Mouse (Mus musculus): ENCODE results near the gene Tshz2.
"Not testable (repeated sequence)": the region's sequence is repeated elsewhere in the genome, so short reads cannot be mapped to it uniquely, and the experiment has no call there.

The Tshz2 gene

GRCm38 (mm10) chr2:169812055-169812454, 179.2 kb downstream of the Tshz2 start:
- DNase-seq (ENCODE audit: low spot score in 2 of 2): no peak

GRCm38 (mm10) chr2:169812940-169813339, 180.1 kb downstream of the Tshz2 start:
- DNase-seq (ENCODE audit: low spot score in 2 of 2): no peak

- no peak for DNase-seq (ENCODE audit: low spot score in 2 of 2)
Observed at GRCm38 (mm10) chr2:169814351-169814750, 181.5 kb downstream of the Tshz2 start.

- DNase-seq (ENCODE audit: low spot score in 2 of 2): peak; percentile 41 to 57
Observed at GRCm38 (mm10) chr2:169814757-169815156, 181.9 kb downstream of the Tshz2 start.

GRCm38 (mm10) chr2:169821021-169821441, 188.2 kb downstream of the Tshz2 start:
- no peak for DNase-seq (ENCODE audit: low spot score in 2 of 2)

- no peak for DNase-seq (ENCODE audit: low spot score in 2 of 2)
Observed at GRCm38 (mm10) chr2:169825908-169826307, 193.1 kb downstream of the Tshz2 start.

GRCm38 (mm10) chr2:169826316-169826715, 193.5 kb downstream of the Tshz2 start:
- DNase-seq (ENCODE audit: low spot score in 2 of 2): no peak

GRCm38 (mm10) chr2:169826833-169827232, 194.0 kb downstream of the Tshz2 start:
- no peak for DNase-seq (ENCODE audit: low spot score in 2 of 2)

GRCm38 (mm10) chr2:169832184-169832583, 199.4 kb downstream of the Tshz2 start:
- DNase-seq (ENCODE audit: low spot score in 2 of 2): no peak

- no peak for DNase-seq (ENCODE audit: low spot score in 2 of 2)
Observed at GRCm38 (mm10) chr2:169833638-169834037, 200.8 kb downstream of the Tshz2 start.

- no peak for DNase-seq (ENCODE audit: low spot score in 2 of 2)
Observed at GRCm38 (mm10) chr2:169834602-169835001, 201.8 kb downstream of the Tshz2 start.

GRCm38 (mm10) chr2:169837031-169837605, 204.3 kb downstream of the Tshz2 start:
- DNase-seq (ENCODE audit: low spot score in 2 of 2): no peak

GRCm38 (mm10) chr2:169838521-169838920, 205.7 kb downstream of the Tshz2 start:
- no peak for DNase-seq (ENCODE audit: low spot score in 2 of 2)

- DNase-seq (ENCODE audit: low spot score in 2 of 2): no peak
Observed at GRCm38 (mm10) chr2:169841442-169841841, 208.6 kb downstream of the Tshz2 start.

GRCm38 (mm10) chr2:169842494-169842893, 209.7 kb downstream of the Tshz2 start:
- DNase-seq (ENCODE audit: low spot score in 2 of 2): no peak

GRCm38 (mm10) chr2:169843553-169843952, 210.7 kb downstream of the Tshz2 start:
- no peak for DNase-seq (ENCODE audit: low spot score in 2 of 2)

GRCm38 (mm10) chr2:169849077-169849476, 216.3 kb downstream of the Tshz2 start:
- DNase-seq (ENCODE audit: low spot score in 2 of 2): peak; percentile 33 to 50

GRCm38 (mm10) chr2:169849541-169849940, 216.7 kb downstream of the Tshz2 start:
- DNase-seq (ENCODE audit: low spot score in 2 of 2): no peak

GRCm38 (mm10) chr2:169851606-169852005, 218.8 kb downstream of the Tshz2 start:
- DNase-seq (ENCODE audit: low spot score in 2 of 2): no peak

- no peak for DNase-seq (ENCODE audit: low spot score in 2 of 2)
Observed at GRCm38 (mm10) chr2:169854491-169854890, 221.7 kb downstream of the Tshz2 start.

- DNase-seq (ENCODE audit: low spot score in 2 of 2): not testable (repeated sequence)
Observed at GRCm38 (mm10) chr2:169857041-169857440, 224.2 kb downstream of the Tshz2 start.

- no peak for DNase-seq (ENCODE audit: low spot score in 2 of 2)
Observed at GRCm38 (mm10) chr2:169859078-169859855, 226.5 kb downstream of the Tshz2 start.

GRCm38 (mm10) chr2:169860895-169861294, 228.1 kb downstream of the Tshz2 start:
- DNase-seq (ENCODE audit: low spot score in 2 of 2): no peak

Measured in right cerebral cortex, postnatal 10 days (tissue).